Mouse (Mus musculus): ENCODE results near the gene Cryba4. TPM values are rescaled to one million over a fixed set of nuclear protein-coding genes. Genes with fewer than 3 reads are reported as not detected.

Gene Cryba4
- total and polyA plus RNA-seq, 2 experiments = 0.17 to 0.37 TPM

DNA sequence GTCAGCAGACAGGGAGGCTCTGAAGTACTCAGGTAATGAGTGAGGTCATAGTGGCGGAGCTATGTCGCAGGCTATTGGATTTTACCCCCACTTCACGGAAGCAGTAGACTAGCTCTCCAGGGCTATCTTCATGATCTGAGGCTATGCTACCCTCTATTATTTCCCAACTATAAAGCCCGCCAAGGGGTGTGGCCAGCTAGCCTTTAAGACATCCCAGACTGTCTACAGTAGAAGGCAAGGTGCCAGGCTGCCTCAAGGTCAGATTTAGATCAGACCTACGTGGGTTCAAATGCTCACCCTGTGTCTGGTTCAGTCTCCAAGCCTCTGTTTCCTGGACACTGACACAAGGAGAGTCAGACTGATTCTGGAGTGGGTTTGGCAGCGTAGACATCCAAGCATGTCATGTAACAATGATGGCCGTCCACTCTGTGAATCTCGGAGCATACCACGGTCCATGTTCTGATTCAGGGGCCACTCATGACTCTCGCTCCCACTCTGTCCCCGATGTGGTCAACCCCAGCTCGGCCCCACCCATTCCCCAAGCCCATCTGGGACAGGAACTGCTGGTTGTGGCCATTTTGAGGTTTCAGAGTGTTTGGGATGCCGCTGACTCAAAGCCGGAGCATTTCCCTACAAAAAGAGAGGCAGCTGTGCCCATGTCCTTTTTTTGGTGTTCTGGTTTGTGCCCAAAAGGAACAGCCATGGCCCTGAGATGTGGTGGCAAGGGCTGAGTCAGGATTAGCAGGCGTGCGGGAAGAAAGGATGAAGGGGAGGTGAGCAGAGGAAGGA is 7.7 kb upstream of the Cryba4 start:
- no peak overlapping the region for H3K9ac ChIP-seq (ENCODE audit: low read depth, low read length)
- H3K4me1 ChIP-seq (ENCODE audit: control insufficient read depth, insufficient read depth, low read length) = no peaks in the 10 kb centered on the region
- WGBS = 85% methylated on average over 16 of the region's 16 CpGs
- no peak overlapping the region for H3K27ac ChIP-seq (replicated peaks; ENCODE audit: insufficient read depth, low read depth, low read length)
- DNase-seq (ENCODE audit: extremely low read depth, low read depth, low spot score) = no peak
- H3K79me2 ChIP-seq (ENCODE audit: control insufficient read depth, insufficient read depth, low read length) = no peaks in the 10 kb centered on the region
- no peaks in the 10 kb centered on the region for H3K36me3 ChIP-seq (ENCODE audit: control insufficient read depth, insufficient read depth, low read length)
- H3K4me3 ChIP-seq (ENCODE audit: insufficient read depth, low read depth, low read length) = no peak overlapping the region
- no peak for TF ChIP-seq POLR2A (IDR thresholded peaks at IDR 0.05; ENCODE audit: extremely low read depth, insufficient read depth, low read length)
- no peak for TF ChIP-seq CTCF (IDR thresholded peaks at IDR 0.05; ENCODE audit: low read depth, low read length)
- no peaks in the 10 kb centered on the region for H3K27me3 ChIP-seq (ENCODE audit: control insufficient read depth, insufficient read depth, low read length)

DNA sequence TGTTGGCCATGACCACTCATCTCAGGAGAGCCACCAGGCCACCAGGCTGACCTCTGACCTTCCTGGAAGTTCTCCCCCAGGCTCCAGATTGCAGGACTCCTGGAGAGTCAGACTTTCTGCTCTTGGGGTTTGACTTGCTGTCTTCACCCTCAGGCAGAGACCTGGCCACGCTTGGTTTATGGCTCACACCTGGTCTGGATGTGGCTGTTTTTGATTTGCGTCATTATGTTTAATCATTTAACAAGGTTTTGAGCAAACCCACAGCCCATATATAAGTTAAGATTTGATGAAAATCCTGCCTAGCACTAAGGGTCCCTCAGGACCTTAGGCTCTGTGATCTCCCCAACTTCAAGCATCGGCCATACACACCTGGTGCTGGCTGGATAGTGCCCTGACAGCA is 5.6 kb upstream of the Cryba4 start:
- Histone ChIP-seq H3K36me3 (ENCODE audit: control insufficient read depth, insufficient read depth, low read length) (no peaks in the 10 kb centered on the region), H3K4me1 (ENCODE audit: control insufficient read depth, insufficient read depth, low read length) (no peaks in the 10 kb centered on the region), H3K27me3 (ENCODE audit: control insufficient read depth, insufficient read depth, low read length) (no peaks in the 10 kb centered on the region), H3K9ac (ENCODE audit: low read depth, low read length) (no peak overlapping the region), H3K4me3 (ENCODE audit: insufficient read depth, low read depth, low read length) (no peak overlapping the region), H3K79me2 (ENCODE audit: control insufficient read depth, insufficient read depth, low read length) (no peaks in the 10 kb centered on the region), H3K27ac (replicated peaks; ENCODE audit: insufficient read depth, low read depth, low read length) (no peak overlapping the region)
- no peak for TF ChIP-seq CTCF (IDR thresholded peaks at IDR 0.05; ENCODE audit: low read depth, low read length)
- no peak for TF ChIP-seq POLR2A (IDR thresholded peaks at IDR 0.05; ENCODE audit: extremely low read depth, insufficient read depth, low read length)
- DNase-seq (ENCODE audit: extremely low read depth, low read depth, low spot score) = no peak
- 96% methylated on average over 3 of the region's 3 CpGs for WGBS

DNA sequence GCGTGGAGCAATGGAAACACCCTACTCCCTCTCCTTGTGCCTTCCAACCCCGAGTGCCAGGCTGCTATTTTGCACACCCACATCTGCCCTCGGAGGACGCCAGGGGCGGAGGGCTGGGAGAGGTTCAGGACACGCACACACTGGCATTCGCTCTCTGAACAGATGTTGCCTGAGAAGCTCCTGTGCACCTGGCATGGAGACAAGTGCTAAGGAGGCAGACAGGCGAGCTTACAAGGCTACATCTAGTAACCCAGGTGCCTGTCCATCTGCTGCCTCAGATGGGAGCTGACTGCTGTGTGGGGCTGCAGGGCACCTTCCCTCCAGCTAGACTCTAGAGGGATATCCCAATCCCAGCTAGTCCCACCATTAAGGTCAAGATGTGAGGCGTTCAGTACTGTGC is 4.1 kb upstream of the Cryba4 start:
- TF ChIP-seq POLR2A (IDR thresholded peaks at IDR 0.05; ENCODE audit: extremely low read depth, insufficient read depth, low read length) = no peak
- TF ChIP-seq CTCF (IDR thresholded peaks at IDR 0.05; ENCODE audit: low read depth, low read length) = no peak
- H3K4me3 ChIP-seq (ENCODE audit: insufficient read depth, low read depth, low read length) = no peak overlapping the region
- WGBS = 90% methylated on average over 9 of the region's 9 CpGs
- H3K79me2 ChIP-seq (ENCODE audit: control insufficient read depth, insufficient read depth, low read length) = no peaks in the 10 kb centered on the region
- H3K27ac ChIP-seq (replicated peaks; ENCODE audit: insufficient read depth, low read depth, low read length) = no peak overlapping the region
- no peaks in the 10 kb centered on the region for H3K27me3 ChIP-seq (ENCODE audit: control insufficient read depth, insufficient read depth, low read length)
- no peaks in the 10 kb centered on the region for H3K36me3 ChIP-seq (ENCODE audit: control insufficient read depth, insufficient read depth, low read length)
- no peaks in the 10 kb centered on the region for H3K4me1 ChIP-seq (ENCODE audit: control insufficient read depth, insufficient read depth, low read length)
- H3K9ac ChIP-seq (ENCODE audit: low read depth, low read length) = no peak overlapping the region
- DNase-seq (ENCODE audit: extremely low read depth, low read depth, low spot score) = no peak

DNA sequence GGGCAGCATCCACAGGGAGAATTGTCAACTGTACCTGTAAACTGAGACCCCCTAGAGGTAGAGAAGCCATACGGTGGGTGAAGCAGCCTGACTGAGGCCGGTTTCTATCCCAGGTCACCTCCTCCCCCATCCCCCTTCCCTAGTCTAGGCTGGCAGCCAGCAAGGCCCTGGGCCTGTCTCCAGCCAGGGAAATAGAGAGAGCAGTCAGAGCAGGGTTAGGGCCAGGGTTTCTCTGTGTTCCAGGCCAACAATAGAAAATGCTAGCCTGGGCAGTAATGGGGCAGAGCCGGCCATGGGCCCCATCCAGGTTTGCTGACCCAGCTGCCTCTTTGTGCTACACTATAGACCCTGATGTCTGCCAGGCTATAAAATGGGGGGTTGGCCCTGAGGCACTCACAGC is 3.1 kb upstream of the Cryba4 start, which contains the start of gene Crybb1:
Gene Crybb1, plus strand, starts transcription at position 390 of the 400 bp plus-strand sequence.
- no peak within 1 kb of the TSS for H3K9ac ChIP-seq (ENCODE audit: low read depth, low read length)
- H3K36me3 ChIP-seq (ENCODE audit: control insufficient read depth, insufficient read depth, low read length) = no peaks in the 10 kb centered on the region
- H3K27ac ChIP-seq (replicated peaks; ENCODE audit: insufficient read depth, low read depth, low read length) = no peak within 1 kb of the TSS
- TF ChIP-seq CTCF (IDR thresholded peaks at IDR 0.05; ENCODE audit: low read depth, low read length) = no peak
- TF ChIP-seq POLR2A (IDR thresholded peaks at IDR 0.05; ENCODE audit: extremely low read depth, insufficient read depth, low read length) = no peak
- no peak within 1 kb of the TSS for H3K4me3 ChIP-seq (ENCODE audit: insufficient read depth, low read depth, low read length)
- WGBS = 9% methylated on average over 3 of the region's 3 CpGs
- H3K79me2 ChIP-seq (ENCODE audit: control insufficient read depth, insufficient read depth, low read length) = no peaks in the 10 kb centered on the region
- no peaks in the 10 kb centered on the region for H3K4me1 ChIP-seq (ENCODE audit: control insufficient read depth, insufficient read depth, low read length)
- no peaks in the 10 kb centered on the region for H3K27me3 ChIP-seq (ENCODE audit: control insufficient read depth, insufficient read depth, low read length)
- peak; percentile 14 for DNase-seq (ENCODE audit: extremely low read depth, low read depth, low spot score)

DNA sequence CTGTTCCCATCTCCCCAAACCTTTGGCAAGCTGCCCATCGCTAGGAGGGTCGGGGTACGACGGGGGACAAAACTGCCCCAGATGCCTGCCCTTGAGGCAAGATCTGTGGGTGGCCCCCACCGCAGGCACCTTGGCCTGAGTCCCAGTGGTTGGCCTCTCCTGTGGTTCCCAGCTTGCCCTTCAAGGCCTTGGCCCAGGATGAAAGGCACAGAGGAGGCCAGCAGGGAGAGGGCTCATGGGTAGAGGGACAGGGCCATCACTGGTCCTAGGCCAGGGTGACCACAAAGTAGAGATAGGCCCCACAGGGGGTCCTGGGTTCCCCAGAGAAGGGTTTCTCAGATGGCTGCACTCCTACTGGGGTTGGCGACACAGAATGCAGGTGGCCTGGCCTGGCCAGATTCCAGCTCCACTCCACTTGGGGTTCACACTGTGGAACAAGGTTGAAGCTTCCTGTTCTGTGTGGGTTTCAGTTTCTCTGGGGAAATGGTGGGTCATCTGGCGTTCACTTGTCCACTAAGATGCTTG is 2.0 kb upstream of the Cryba4 start:
- no peak for TF ChIP-seq CTCF (IDR thresholded peaks at IDR 0.05; ENCODE audit: low read depth, low read length)
- H3K27ac ChIP-seq (replicated peaks; ENCODE audit: insufficient read depth, low read depth, low read length) = no peak overlapping the region; the same call in 1 of the 2 replicates
- H3K4me1 ChIP-seq (ENCODE audit: control insufficient read depth, insufficient read depth, low read length) = no peaks in the 10 kb centered on the region
- no peak overlapping the region for H3K9ac ChIP-seq (ENCODE audit: low read depth, low read length)
- no peaks in the 10 kb centered on the region for H3K36me3 ChIP-seq (ENCODE audit: control insufficient read depth, insufficient read depth, low read length)
- no peak overlapping the region for H3K4me3 ChIP-seq (ENCODE audit: insufficient read depth, low read depth, low read length)
- H3K79me2 ChIP-seq (ENCODE audit: control insufficient read depth, insufficient read depth, low read length) = no peaks in the 10 kb centered on the region
- H3K27me3 ChIP-seq (ENCODE audit: control insufficient read depth, insufficient read depth, low read length) = no peaks in the 10 kb centered on the region
- 50% methylated on average over 7 of the region's 7 CpGs for WGBS
- DNase-seq (ENCODE audit: extremely low read depth, low read depth, low spot score) = peak; percentile 13

DNA sequence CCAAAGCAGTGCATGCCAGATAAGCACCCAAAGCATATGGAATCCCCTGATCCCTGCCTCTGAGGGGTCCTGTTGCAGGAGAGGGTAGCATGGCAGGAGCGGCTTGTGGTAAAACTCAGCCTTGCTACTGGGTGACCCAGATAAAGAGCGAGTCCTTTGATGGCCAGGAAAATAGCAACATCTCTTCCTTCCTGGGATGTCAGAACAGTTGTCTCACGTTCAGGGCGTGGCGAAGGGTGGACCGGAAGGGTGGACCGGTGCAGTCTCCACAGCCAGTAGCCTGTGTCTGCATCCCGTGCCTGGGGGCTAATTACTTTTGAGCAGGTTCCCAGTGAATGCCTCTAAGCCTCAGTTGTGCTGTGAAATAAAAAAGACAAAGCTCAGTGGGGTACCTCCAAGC is 851 bp upstream of the Cryba4 start:
- no peaks in the 10 kb centered on the region for H3K36me3 ChIP-seq (ENCODE audit: control insufficient read depth, insufficient read depth, low read length)
- H3K4me3 ChIP-seq (ENCODE audit: insufficient read depth, low read depth, low read length) = no peak overlapping the region
- no peaks in the 10 kb centered on the region for H3K79me2 ChIP-seq (ENCODE audit: control insufficient read depth, insufficient read depth, low read length)
- WGBS = 74% methylated on average over 8 of the region's 8 CpGs
- TF ChIP-seq CTCF (IDR thresholded peaks at IDR 0.05; ENCODE audit: low read depth, low read length) = no peak
- no peak for TF ChIP-seq POLR2A (IDR thresholded peaks at IDR 0.05; ENCODE audit: extremely low read depth, insufficient read depth, low read length)
- no peak overlapping the region for H3K27ac ChIP-seq (replicated peaks; ENCODE audit: insufficient read depth, low read depth, low read length)
- H3K4me1 ChIP-seq (ENCODE audit: control insufficient read depth, insufficient read depth, low read length) = no peaks in the 10 kb centered on the region
- H3K27me3 ChIP-seq (ENCODE audit: control insufficient read depth, insufficient read depth, low read length) = no peaks in the 10 kb centered on the region
- H3K9ac ChIP-seq (ENCODE audit: low read depth, low read length) = no peak overlapping the region
- no peak for DNase-seq (ENCODE audit: extremely low read depth, low read depth, low spot score)
